Mouse (Mus musculus) CH12.LX (cell line): ENCODE results near the gene Mars2. TPM values are rescaled to one million over a fixed set of nuclear protein-coding genes. Genes with fewer than 3 reads are reported as not detected.

Experiments used
- DNase-seq: peaks from one replicate; pipeline ENCODE4 v3.0.0-alpha.2; 2013; ENCODE audit errors: extremely low read depth
- H3K27ac ChIP-seq: 2 replicates; pipeline ENCODE4 v1.5.1; 2012; ENCODE audit warnings: low read depth, mild to moderate bottlenecking, control low read depth, moderate library complexity; ENCODE audit not compliant: insufficient read depth
- H3K27me3 ChIP-seq: replicated peaks from 2 replicates; pipeline ENCODE3; 2012; ENCODE audit warnings: inconsistent platforms
- H3K36me3 ChIP-seq, 2 experiments: replicated peaks in 1 of 2; 2 replicates each; pipeline versions ENCODE3 to v1.6.1; 2012; ENCODE audit warnings: inconsistent platforms in 1 of 2, low read length in 1 of 2, mild to moderate bottlenecking in 1 of 2, mixed read lengths in 1 of 2, moderate library complexity in 1 of 2; ENCODE audit not compliant: control insufficient read depth in 1 of 2, insufficient read depth in 1 of 2
- H3K4me1 ChIP-seq, 2 experiments: 2 replicates each; pipeline ENCODE4 v1.6.1; 2012; ENCODE audit warnings: inconsistent platforms in 1 of 2, moderate library complexity in 1 of 2; ENCODE audit not compliant: insufficient read depth in 2 of 2, control insufficient read depth in 1 of 2
- H3K4me2 ChIP-seq: 2 replicates; pipeline ENCODE4 v1.6.1; 2012; ENCODE audit warnings: low read depth, mild to moderate bottlenecking, control low read depth; ENCODE audit not compliant: poor library complexity, insufficient read depth, severe bottlenecking
- H3K4me3 ChIP-seq, 3 experiments: fragments of 150-350 bp in 1 of 3; sonication (generic) in 1 of 3; replicated peaks in 1 of 3; 2 replicates each; pipeline versions ENCODE3 to v1.5.1; 2011 to 2012; ENCODE audit warnings: low read depth in 2 of 3, low read length in 2 of 3, mild to moderate bottlenecking in 2 of 3, moderate library complexity in 2 of 3, control low read depth in 1 of 3, improper control_type of control experiment in 1 of 3, inconsistent platforms in 1 of 3, mixed read lengths in 1 of 3; ENCODE audit not compliant: poor library complexity in 1 of 3
- H3K79me2 ChIP-seq: replicated peaks from 2 replicates; pipeline ENCODE4 v1.6.1; 2012; ENCODE audit warnings: mild to moderate bottlenecking, moderate library complexity; ENCODE audit not compliant: control insufficient read depth, poor library complexity, insufficient read depth, severe bottlenecking; ENCODE audit errors: extremely low read depth
- H3K9ac ChIP-seq: 2 replicates; pipeline ENCODE4 v1.6.1; 2012; ENCODE audit warnings: low read depth, mild to moderate bottlenecking, control low read depth, moderate library complexity; ENCODE audit not compliant: insufficient read depth
- H3K9me3 ChIP-seq: replicated peaks from 2 replicates; pipeline ENCODE3; 2012; ENCODE audit warnings: low read length, inconsistent platforms, mixed read lengths
- BHLHE40 ChIP-seq: IDR thresholded peaks from 2 replicates; pipeline ENCODE4 v1.6.1; 2011; ENCODE audit warnings: mild to moderate bottlenecking, low read depth, low read length, improper control_type of control experiment
- E2F4 ChIP-seq: IDR thresholded peaks from 2 replicates; pipeline ENCODE4 v1.6.1; 2011; ENCODE audit warnings: low read depth, low read length, improper control_type of control experiment; ENCODE audit not compliant: insufficient replicate concordance
- ELF1 ChIP-seq: IDR thresholded peaks from 2 replicates; pipeline ENCODE4 v1.6.1; 2014; ENCODE audit warnings: low read depth, mild to moderate bottlenecking, inconsistent platforms, low read length, improper control_type of control experiment
- EP300 ChIP-seq: IDR thresholded peaks from 2 replicates; pipeline ENCODE4 v1.6.1; 2011; ENCODE audit warnings: low read length, improper control_type of control experiment
- HCFC1 ChIP-seq: IDR thresholded peaks from 2 replicates; pipeline ENCODE4 v1.6.1; 2012; ENCODE audit warnings: low read depth, mild to moderate bottlenecking, inconsistent platforms, low read length, improper control_type of control experiment
- IRF4 ChIP-seq: IDR thresholded peaks from 2 replicates; pipeline ENCODE4 v1.6.1; 2014; ENCODE audit warnings: low read depth, mild to moderate bottlenecking, inconsistent platforms, low read length, improper control_type of control experiment
- JUND ChIP-seq: conservative IDR thresholded peaks from 2 replicates; pipeline ENCODE4 v1.6.1; 2011; ENCODE audit warnings: low read depth, low read length, improper control_type of control experiment
- KAT2A ChIP-seq: IDR thresholded peaks from 2 replicates; pipeline ENCODE4 v1.6.1; 2012; ENCODE audit warnings: low read length, improper control_type of control experiment, inconsistent platforms; ENCODE audit not compliant: insufficient replicate concordance
- MAZ ChIP-seq: IDR thresholded peaks from 2 replicates; pipeline ENCODE4 v1.6.1; 2012; ENCODE audit warnings: low read depth, mild to moderate bottlenecking, inconsistent platforms, low read length, improper control_type of control experiment, moderate library complexity
- MXI1 ChIP-seq: IDR thresholded peaks from 2 replicates; pipeline ENCODE4 v1.6.1; 2011; ENCODE audit warnings: mild to moderate bottlenecking, low read depth, low read length, improper control_type of control experiment
- MYC ChIP-seq: IDR thresholded peaks from 2 replicates; pipeline ENCODE4 v1.6.1; 2011; ENCODE audit warnings: low read depth, mild to moderate bottlenecking, improper control_type of control experiment, low read length
- NELFE ChIP-seq: IDR thresholded peaks from 2 replicates; pipeline ENCODE4 v1.6.1; 2011; ENCODE audit warnings: low read depth, low read length, improper control_type of control experiment
- NRF1 ChIP-seq: IDR thresholded peaks from 2 replicates; pipeline ENCODE4 v1.6.1; 2014; ENCODE audit warnings: low read depth, mild to moderate bottlenecking, inconsistent platforms, low read length, improper control_type of control experiment, moderate library complexity
- PAX5 ChIP-seq: IDR thresholded peaks from 2 replicates; pipeline ENCODE4 v1.6.1; 2012; ENCODE audit warnings: low read length, inconsistent platforms, mixed read lengths
- RCOR1 ChIP-seq: conservative IDR thresholded peaks from 2 replicates; pipeline ENCODE4 v1.6.1; 2012; ENCODE audit warnings: low read depth, mild to moderate bottlenecking, inconsistent platforms, low read length, improper control_type of control experiment
- SMC3 ChIP-seq: IDR thresholded peaks from 2 replicates; pipeline ENCODE4 v1.6.1; 2011; ENCODE audit warnings: low read depth, low read length, improper control_type of control experiment
- TCF12 ChIP-seq: IDR thresholded peaks from 2 replicates; pipeline ENCODE4 v1.6.1; 2014; ENCODE audit warnings: low read depth, mild to moderate bottlenecking, inconsistent platforms, low read length, improper control_type of control experiment
- UBTF ChIP-seq: IDR thresholded peaks from 2 replicates; pipeline ENCODE4 v1.6.1; 2012; ENCODE audit warnings: low read depth, mild to moderate bottlenecking, inconsistent platforms, low read length, improper control_type of control experiment, moderate library complexity
- ZMIZ1 ChIP-seq: IDR thresholded peaks from 2 replicates; pipeline ENCODE4 v1.6.1; 2012; ENCODE audit warnings: low read depth, mild to moderate bottlenecking, inconsistent platforms, low read length, improper control_type of control experiment
- ZNF384 ChIP-seq: IDR thresholded peaks from 2 replicates; pipeline ENCODE4 v1.6.1; 2012; ENCODE audit warnings: low read depth, low read length, improper control_type of control experiment, inconsistent platforms
- dilution Hi-C: fragments of 300-500 bp; cut with MboI; formaldehyde crosslinking; loops from 2 replicates; pipeline ENCODE4 v1.14.3; 2020; ENCODE audit warnings: low sequenced_read_pairs; ENCODE audit not compliant: extremely low pct_unique_long_range_greater_than_20kb, extremely low pct_ligation_motif_present
- in situ Hi-C: fragments of 300-500 bp; cut with MboI; formaldehyde crosslinking; loops from 3 replicates; pipeline ENCODE4 v1.14.3; 2019; ENCODE audit warnings: low sequenced_read_pairs, low pct_ligation_motif_present, low pct_unique_long_range_greater_than_20kb, mixed read lengths
- polyA plus RNA-seq: library from polyadenylated mRNA; unstranded; fragments of >175 nt; gene quantifications from 2 replicates; pipeline ENCODE4 v1.2.1, GENCODE M21; 2012; ENCODE audit warnings: low read depth; ENCODE audit not compliant: insufficient read length
- total RNA-seq, 2 experiments: library from RNA; depleted of rRNA; stranded (reverse); fragments of 300-350 nt in 1 of 2; fragments of >200 nt in 1 of 2; gene quantifications; 2 replicates each; pipeline ENCODE4 v1.2.3; 2012 to 2014

Gene Mars2
- total and polyA plus RNA-seq, 3 experiments: 3.7 to 5.6 (median 4.5) TPM

DNA sequence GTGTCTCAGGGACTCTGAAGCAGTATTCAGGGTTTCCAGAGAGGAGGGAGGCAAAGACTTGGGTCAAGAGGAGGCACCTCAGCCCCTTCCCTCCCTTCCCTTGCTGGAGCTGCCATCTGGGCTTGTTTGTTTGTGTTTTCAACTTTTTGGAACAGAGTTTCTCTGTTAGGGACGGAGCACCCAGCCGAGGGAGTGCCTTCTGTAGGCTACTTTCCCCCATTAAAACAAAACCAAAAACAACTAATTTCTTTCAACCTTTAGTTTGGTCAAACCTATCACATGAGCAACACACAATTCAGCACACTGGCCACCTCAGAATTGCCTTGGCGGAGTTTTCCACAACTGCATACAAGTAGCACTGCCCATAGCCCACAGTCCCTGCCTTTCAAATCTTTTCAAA lies 11.6 kb upstream of the Mars2 start:
- no peak for TF ChIP-seq NELFE
- no peak for TF ChIP-seq SMC3
- TF ChIP-seq ZMIZ1: no peak
- TF ChIP-seq IRF4: no peak
- TF ChIP-seq PAX5: no peak
- TF ChIP-seq TCF12: no peak
- no peak for TF ChIP-seq RCOR1
- no peak for TF ChIP-seq NRF1
- no peak for TF ChIP-seq JUND
- TF ChIP-seq ZNF384: no peak
- no peak for TF ChIP-seq HCFC1
- in situ Hi-C loops: no loop called here
- H3K4me2 ChIP-seq: no peak overlapping the region
- no peak overlapping the region for H3K4me3 ChIP-seq
- dilution Hi-C loops: no loop called here
- no peaks in the 10 kb centered on the region for H3K9me3 ChIP-seq
- H3K27me3 ChIP-seq: no peaks in the 10 kb centered on the region
- H3K9ac ChIP-seq: no peak overlapping the region
- H3K36me3 ChIP-seq: no peaks in the 10 kb centered on the region
- no peak overlapping the region for H3K27ac ChIP-seq
- no peaks in the 10 kb centered on the region for H3K79me2 ChIP-seq
- H3K4me1 ChIP-seq: no peaks in the 10 kb centered on the region
- no peak for DNase-seq

DNA sequence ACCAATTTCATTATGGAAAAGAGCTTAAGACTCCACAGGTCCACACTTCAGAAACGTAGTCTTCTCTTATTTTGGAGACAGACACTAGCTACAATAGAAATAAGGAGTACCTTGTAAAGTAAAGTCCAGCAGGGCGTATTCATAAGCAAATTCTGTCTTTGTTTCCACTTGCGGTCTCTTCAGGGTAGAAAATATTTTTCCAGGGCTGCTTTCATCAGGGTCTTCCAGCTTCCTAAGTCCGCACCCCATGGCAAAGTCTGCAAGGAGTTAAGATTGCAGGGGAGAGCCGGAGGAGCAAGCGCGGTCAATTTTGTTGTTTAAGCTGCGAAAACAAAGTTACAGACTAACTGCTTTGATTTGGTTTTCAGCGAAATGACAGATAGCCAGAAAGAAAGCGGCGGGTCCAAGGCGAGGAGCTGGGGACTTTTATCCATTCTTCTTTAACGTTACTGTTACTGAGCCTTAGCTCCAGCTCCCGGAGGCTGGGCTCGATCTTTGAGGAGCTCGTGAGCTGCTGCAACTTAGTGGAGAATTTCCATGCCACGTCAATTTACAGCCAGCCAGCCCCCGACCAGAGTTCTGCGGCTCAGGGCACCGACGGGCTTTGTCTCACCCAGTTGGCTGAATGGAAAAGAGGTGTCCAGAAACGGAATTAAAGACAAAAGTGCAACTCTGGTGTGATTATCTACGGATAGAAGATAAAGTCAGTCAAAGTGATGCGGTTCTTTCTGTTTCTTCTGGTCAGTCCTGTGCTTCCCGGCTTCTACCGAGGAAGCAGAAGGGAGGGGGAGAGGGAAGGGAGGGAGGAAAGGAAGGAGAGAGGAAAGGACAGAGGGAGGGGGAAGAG lies 10.7 kb upstream of the Mars2 start, which contains the start of gene Rftn2:
Gene Rftn2 (minus strand): TSS at position 772 of the 847 bp plus-strand sequence.
- dilution Hi-C loops (no loop called here), in situ Hi-C loops (no loop called here)
- no peak for DNase-seq
- no peaks in the 10 kb centered on the region for H3K36me3 ChIP-seq
- TF ChIP-seq E2F4 (no peak), KAT2A (no peak), UBTF (peak; percentile 69; the same call in 1 of the 2 replicates), RCOR1 (no peak), BHLHE40 (0 out of 2 replicates have a peak, but pooled peaks have one; percentile 17), MXI1 (0 out of 2 replicates have a peak, but pooled peaks have one; percentile 35), NRF1 (no peak), ZNF384 (no peak), MAZ (no peak; the same call in 1 of the 2 replicates), SMC3 (no peak), MYC (no peak), ELF1 (no peak), PAX5 (no peak), TCF12 (no peak), EP300 (no peak; the same call in 1 of the 2 replicates)
- TF ChIP-seq, all 38 proteins: peak for 3
- H3K4me3 ChIP-seq: peak within 1 kb of the TSS in 2 of 3 experiments; percentile 36 to 51
- no peaks in the 10 kb centered on the region for H3K79me2 ChIP-seq
- peak within 1 kb of the TSS; percentile 35 for H3K9ac ChIP-seq
- no peaks in the 10 kb centered on the region for H3K4me1 ChIP-seq
- no peaks in the 10 kb centered on the region for H3K9me3 ChIP-seq
- H3K27ac ChIP-seq: no peak within 1 kb of the TSS
- no peaks in the 10 kb centered on the region for H3K27me3 ChIP-seq
- H3K4me2 ChIP-seq: peak within 1 kb of the TSS; percentile 59
